Mouse (Mus musculus) heart, embryonic 10.5 days (tissue): ENCODE measurements around the gene Nfasc. TPM values are rescaled to one million over a fixed set of nuclear protein-coding genes. Genes with fewer than 3 reads are reported as not detected.
A peak's percentile ranks its signal among the peaks of the same experiment; 100 is the strongest.

Experiments
- DNase-seq: peaks from one replicate; pipeline ENCODE4 v3.0.0-alpha.2; 2017; ENCODE audit warnings: low spot score
- H3K27ac ChIP-seq: fragments of 300-500 bp; sonication (generic); 2 replicates; pipeline ENCODE4 v1.5.1; 2016; ENCODE audit warnings: mild to moderate bottlenecking
- H3K27me3 ChIP-seq: fragments of 300-500 bp; sonication (generic); 2 replicates; pipeline ENCODE4 v1.6.1; 2016; ENCODE audit warnings: mild to moderate bottlenecking; ENCODE audit not compliant: poor library complexity, insufficient read depth, severe bottlenecking
- H3K36me3 ChIP-seq: fragments of 300-500 bp; sonication (generic); 2 replicates; pipeline ENCODE4 v1.6.1; 2016; ENCODE audit warnings: mild to moderate bottlenecking, moderate library complexity
- H3K4me1 ChIP-seq: fragments of 300-500 bp; sonication (generic); 2 replicates; pipeline ENCODE4 v1.6.1; 2016; ENCODE audit warnings: mild to moderate bottlenecking
- H3K4me3 ChIP-seq: fragments of 300-500 bp; sonication (generic); 2 replicates; pipeline ENCODE4 v1.5.1; 2016; ENCODE audit warnings: mild to moderate bottlenecking, moderate library complexity
- H3K9me3 ChIP-seq: fragments of 300-500 bp; sonication (generic); 2 replicates; pipeline ENCODE4 v1.6.1; 2016; ENCODE audit warnings: mild to moderate bottlenecking, moderate library complexity
- WGBS: fragments of 180-500 bp; shearing (Covaris S2); methylation state at CpG from one replicate; pipeline ENCODE4 v1.1.7; 2016; 5-methylcytosine and 5-hydroxymethylcytosine counted together
- polyA plus RNA-seq: library from polyadenylated mRNA; unstranded; fragments of >200 nt; fragmentation: Nextera tagmentation; extraction: Ambion mirVana; gene quantifications from 2 replicates; pipeline ENCODE4 v1.2.1, GENCODE M21; 2016

Gene Nfasc
- polyA plus RNA-seq, 1 experiment from 2014 or later = 0.84 TPM

DNA sequence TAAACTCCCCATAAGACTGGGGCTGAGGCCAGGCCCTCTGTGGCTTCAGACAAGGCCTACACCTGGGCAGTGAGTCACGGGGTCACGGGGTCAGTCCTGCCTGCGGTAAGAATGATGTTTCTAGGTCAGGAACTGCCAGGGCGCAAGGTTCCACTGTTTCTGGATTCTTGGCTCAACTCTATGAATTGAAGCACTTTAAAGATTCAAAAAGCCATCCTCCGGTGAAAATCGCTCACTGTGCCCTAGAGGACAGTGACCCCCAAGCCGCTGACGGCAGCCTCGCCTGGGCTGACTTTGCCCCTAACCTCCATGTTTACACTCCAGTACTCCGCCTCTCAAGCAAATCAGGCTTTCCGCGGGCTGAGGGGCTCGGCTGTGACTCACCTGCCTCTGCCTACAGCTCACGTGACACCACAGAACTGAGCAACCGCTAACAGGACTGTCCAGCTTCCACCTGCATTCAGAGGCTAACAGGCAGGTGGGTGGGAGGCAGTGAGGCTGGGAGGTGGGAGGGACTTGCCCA lies 154.9 kb downstream of the Nfasc start:
- no peaks in the 10 kb centered on the region for H3K36me3 ChIP-seq
- no peak overlapping the region for H3K4me3 ChIP-seq
- H3K4me1 ChIP-seq = peaks cover 29% of the 10 kb centered on the region
- peaks cover 11% of the 10 kb centered on the region for H3K27me3 ChIP-seq
- no peak for DNase-seq
- 0 out of 2 replicates have a peak overlapping the region, but pooled peaks have one; percentile 25 for H3K27ac ChIP-seq
- no peaks in the 10 kb centered on the region for H3K9me3 ChIP-seq
- WGBS = 52% methylated on average over 15 of the region's 15 CpGs

DNA sequence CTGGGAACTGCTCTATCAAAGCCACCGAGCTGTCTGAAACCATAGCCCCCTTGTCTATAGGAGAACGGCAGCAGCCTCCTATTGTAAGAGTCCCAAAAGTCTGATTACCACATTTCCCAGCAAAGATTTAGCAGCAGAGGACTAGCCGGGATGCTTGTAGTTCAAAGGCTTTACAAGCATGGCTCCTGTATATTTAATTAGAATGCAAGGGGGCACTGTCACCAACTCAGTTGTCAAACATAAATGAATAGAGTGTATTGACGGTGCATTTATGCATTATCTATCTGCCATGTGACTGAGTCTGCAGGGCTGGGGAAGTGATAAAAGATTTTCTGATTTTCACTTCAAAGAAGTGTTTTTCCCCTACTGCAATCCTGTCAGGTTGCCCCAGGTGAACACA lies 156.2 kb downstream of the Nfasc start:
- DNase-seq = no peak
- Histone ChIP-seq H3K9me3 (no peaks in the 10 kb centered on the region), H3K27ac (no peak overlapping the region), H3K27me3 (peaks cover 3% of the 10 kb centered on the region), H3K4me3 (no peak overlapping the region), H3K4me1 (peaks cover 41% of the 10 kb centered on the region), H3K36me3 (no peaks in the 10 kb centered on the region)
- 77% methylated on average over 4 of the region's 4 CpGs for WGBS

GRCm38 (mm10) chr1:132582998-132583604 lies 158.5 kb downstream of the Nfasc start:
- H3K27ac ChIP-seq = no peak overlapping the region
- H3K36me3 ChIP-seq = no peaks in the 10 kb centered on the region
- no peak overlapping the region for H3K4me3 ChIP-seq
- WGBS = 65% methylated on average over 18 of the region's 18 CpGs
- H3K9me3 ChIP-seq = no peaks in the 10 kb centered on the region
- DNase-seq = no peak
- H3K27me3 ChIP-seq = peaks cover 8% of the 10 kb centered on the region
- H3K4me1 ChIP-seq = peaks cover 44% of the 10 kb centered on the region

DNA sequence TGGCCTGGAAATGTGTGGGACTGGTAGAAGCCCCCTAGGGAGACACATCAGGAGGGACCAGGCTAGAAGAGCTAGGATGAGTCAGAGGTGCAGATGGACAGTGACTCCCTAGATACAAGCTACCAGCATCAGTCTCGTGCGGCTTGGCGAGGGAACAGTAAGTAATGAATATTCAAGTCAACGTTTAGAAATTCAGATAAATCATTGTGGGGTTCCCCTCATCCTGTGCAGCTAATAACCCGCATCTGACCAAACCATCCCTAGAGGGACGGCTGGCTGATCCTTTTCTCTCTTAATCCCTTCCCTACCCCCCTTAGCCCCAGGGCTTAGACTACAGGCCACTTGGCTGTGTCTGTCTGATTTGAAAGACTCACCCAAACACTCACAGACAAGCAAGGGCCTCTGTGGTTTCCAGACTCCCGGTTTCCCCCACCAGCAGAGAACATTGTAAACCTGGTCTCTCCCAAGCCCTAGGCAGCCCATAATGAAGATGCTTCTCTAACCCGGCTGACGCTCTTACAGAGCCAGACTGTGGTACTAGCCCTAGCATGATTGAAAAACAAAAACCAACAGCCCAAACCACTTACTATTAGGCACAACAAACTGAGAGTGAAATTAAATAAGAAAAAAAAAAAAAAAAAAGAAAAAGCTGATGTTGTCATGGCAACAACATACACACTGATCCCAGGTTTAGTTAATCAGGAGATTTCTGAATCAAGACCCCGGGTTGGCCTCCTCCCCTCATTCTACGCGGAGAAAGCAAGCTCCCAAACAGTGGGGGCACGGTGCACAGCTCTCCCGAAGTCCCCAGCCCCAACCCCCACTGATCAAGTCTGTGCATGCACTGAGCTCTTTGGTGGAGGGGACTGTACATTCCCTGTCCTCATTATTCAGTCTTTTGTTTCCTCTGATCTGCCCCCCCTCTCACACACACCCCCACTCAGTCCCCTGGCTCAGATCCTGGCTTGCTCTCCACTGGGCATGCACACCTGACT lies 159.5 kb downstream of the Nfasc start:
- Histone ChIP-seq H3K4me3 (no peak overlapping the region), H3K27ac (no peak overlapping the region; the same call in 1 of the 2 replicates), H3K36me3 (no peaks in the 10 kb centered on the region), H3K4me1 (peaks cover 43% of the 10 kb centered on the region), H3K9me3 (no peaks in the 10 kb centered on the region), H3K27me3 (peaks cover 16% of the 10 kb centered on the region)
- 66% methylated on average over 14 of the region's 14 CpGs for WGBS
- no peak for DNase-seq

DNA sequence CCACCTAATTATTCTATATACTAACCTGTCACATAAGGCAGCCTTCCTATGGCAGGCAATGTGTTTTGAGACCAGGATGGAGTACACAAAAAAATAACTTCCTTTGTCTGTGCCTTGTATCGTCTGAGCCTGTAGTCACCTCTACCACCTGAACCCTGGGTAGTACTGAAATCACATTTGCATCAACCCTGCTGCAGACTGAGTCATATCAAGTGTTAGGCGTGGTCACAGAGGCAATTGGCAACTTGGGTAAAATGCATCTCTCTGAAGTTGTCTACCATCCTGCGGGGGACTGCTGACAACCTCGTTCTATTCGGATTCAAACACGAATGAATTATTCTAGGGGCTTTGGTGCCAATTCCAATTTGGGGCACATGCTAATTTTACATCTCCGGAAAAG lies 161.5 kb downstream of the Nfasc start:
- H3K4me1 ChIP-seq = peaks cover 36% of the 10 kb centered on the region

GRCm38 (mm10) chr1:132576845-132577244 lies 164.8 kb downstream of the Nfasc start:
- H3K4me3 ChIP-seq = no peak overlapping the region
- 88% methylated on average over 8 of the region's 8 CpGs for WGBS

More for the DNA sequence above, 161.5 kb downstream of the Nfasc start:
- H3K9me3 ChIP-seq = no peaks in the 10 kb centered on the region
- no peak overlapping the region for H3K4me3 ChIP-seq
- no peak overlapping the region for H3K27ac ChIP-seq
- no peaks in the 10 kb centered on the region for H3K36me3 ChIP-seq
- H3K27me3 ChIP-seq = peaks cover 26% of the 10 kb centered on the region; the same call in 1 of the 2 replicates
- WGBS = 90% methylated on average over 7 of the region's 7 CpGs
- DNase-seq = no peak

GRCm38 (mm10) chr1:132572851-132573250 lies 168.7 kb downstream of the Nfasc start:
- no peak overlapping the region for H3K4me3 ChIP-seq
- no peaks in the 10 kb centered on the region for H3K9me3 ChIP-seq
- H3K27me3 ChIP-seq = peaks cover 80% of the 10 kb centered on the region
- H3K4me1 ChIP-seq = no peaks in the 10 kb centered on the region
- 83% methylated on average over 7 of the region's 7 CpGs for WGBS
- H3K36me3 ChIP-seq = no peaks in the 10 kb centered on the region
- DNase-seq = no peak
- no peak overlapping the region for H3K27ac ChIP-seq

More at GRCm38 (mm10) chr1:132576845-132577244, 164.8 kb downstream of the Nfasc start:
- Histone ChIP-seq H3K27ac (no peak overlapping the region), H3K27me3 (peaks cover 52% of the 10 kb centered on the region), H3K9me3 (no peaks in the 10 kb centered on the region), H3K36me3 (no peaks in the 10 kb centered on the region), H3K4me1 (peaks cover 22% of the 10 kb centered on the region)
- no peak for DNase-seq

GRCm38 (mm10) chr1:132571613-132572012 lies 170.0 kb downstream of the Nfasc start:
- peaks cover 3% of the 10 kb centered on the region for H3K4me1 ChIP-seq
- H3K27me3 ChIP-seq = peaks cover 81% of the 10 kb centered on the region
- H3K36me3 ChIP-seq = no peaks in the 10 kb centered on the region
- no peaks in the 10 kb centered on the region for H3K9me3 ChIP-seq
- H3K27ac ChIP-seq = no peak overlapping the region
- DNase-seq = no peak
- H3K4me3 ChIP-seq = no peak overlapping the region
- WGBS = 84% methylated on average over 1 of the region's 1 CpGs

DNA sequence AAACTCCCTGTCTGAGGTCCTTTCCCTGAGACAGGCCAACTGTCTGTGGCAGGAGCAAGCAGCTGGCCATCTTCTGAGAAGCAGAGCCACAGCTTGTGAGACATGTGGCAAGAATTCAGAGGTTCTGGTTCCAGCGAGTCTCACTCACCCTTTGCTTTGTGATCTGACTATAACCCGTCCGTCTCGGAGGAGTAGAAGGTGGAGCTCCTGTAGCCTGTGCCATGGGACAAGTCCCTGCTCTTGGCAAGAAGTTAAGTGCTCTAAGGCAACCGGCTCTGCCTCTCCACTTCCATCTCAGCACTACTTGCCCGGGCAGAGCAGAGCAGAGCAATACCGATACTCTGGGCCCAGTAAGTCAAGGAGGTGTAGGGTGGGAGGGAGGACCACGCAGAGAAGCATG lies 170.7 kb downstream of the Nfasc start:
- Histone ChIP-seq H3K4me1 (peaks cover 10% of the 10 kb centered on the region), H3K27ac (no peak overlapping the region), H3K4me3 (no peak overlapping the region), H3K27me3 (peaks cover 76% of the 10 kb centered on the region), H3K9me3 (no peaks in the 10 kb centered on the region), H3K36me3 (no peaks in the 10 kb centered on the region)
- WGBS = 82% methylated on average over 8 of the region's 8 CpGs
- no peak for DNase-seq

DNA sequence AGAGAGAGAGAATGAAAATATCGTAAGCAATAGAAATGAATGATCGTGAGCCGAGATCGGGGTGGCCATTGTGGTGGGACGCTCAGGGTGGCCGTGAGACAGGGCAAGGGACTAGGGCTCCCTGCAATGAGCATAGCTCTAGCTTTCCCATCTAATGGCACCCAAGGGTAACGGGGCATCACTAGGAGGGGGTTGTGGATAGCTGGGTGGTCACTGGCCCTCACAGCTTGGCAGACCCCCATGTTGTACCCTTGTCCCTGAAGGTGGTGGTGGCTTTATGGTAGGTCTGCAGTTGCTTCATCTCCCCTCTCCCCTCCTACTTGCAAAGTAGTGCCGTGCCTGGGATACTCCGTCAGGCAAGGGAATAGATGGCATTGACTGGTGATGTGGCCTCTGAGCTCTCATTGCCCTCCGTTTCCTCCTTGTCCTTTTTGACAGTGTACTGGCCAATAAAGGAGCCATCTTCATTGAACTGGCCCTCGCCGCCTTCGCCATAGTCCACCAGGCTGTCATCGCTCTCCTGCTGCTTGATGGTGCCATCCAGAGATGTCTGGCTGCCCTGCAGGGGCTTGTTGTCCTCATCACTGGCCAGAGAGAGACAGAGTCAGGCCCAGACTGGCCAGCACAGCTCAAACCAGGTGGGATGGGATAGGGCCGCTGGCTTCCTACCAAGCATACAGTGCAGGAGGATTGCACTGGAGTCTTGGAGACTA lies 171.4 kb downstream of the Nfasc start:
- H3K4me3 ChIP-seq = no peak overlapping the region
- WGBS = 89% methylated on average over 15 of the region's 15 CpGs

GRCm38 (mm10) chr1:132569516-132569915 lies 172.1 kb downstream of the Nfasc start:
- Histone ChIP-seq H3K4me1 (peaks cover 22% of the 10 kb centered on the region), H3K27me3 (peaks cover 71% of the 10 kb centered on the region), H3K27ac (no peak overlapping the region), H3K36me3 (no peaks in the 10 kb centered on the region), H3K9me3 (no peaks in the 10 kb centered on the region), H3K4me3 (no peak overlapping the region)
- no peak for DNase-seq
- WGBS = 77% methylated on average over 9 of the region's 9 CpGs

More for the DNA sequence above, 171.4 kb downstream of the Nfasc start:
- H3K36me3 ChIP-seq = no peaks in the 10 kb centered on the region
- peaks cover 71% of the 10 kb centered on the region for H3K27me3 ChIP-seq
- no peak for DNase-seq
- H3K27ac ChIP-seq = no peak overlapping the region
- peaks cover 17% of the 10 kb centered on the region for H3K4me1 ChIP-seq
- H3K9me3 ChIP-seq = no peaks in the 10 kb centered on the region

DNA sequence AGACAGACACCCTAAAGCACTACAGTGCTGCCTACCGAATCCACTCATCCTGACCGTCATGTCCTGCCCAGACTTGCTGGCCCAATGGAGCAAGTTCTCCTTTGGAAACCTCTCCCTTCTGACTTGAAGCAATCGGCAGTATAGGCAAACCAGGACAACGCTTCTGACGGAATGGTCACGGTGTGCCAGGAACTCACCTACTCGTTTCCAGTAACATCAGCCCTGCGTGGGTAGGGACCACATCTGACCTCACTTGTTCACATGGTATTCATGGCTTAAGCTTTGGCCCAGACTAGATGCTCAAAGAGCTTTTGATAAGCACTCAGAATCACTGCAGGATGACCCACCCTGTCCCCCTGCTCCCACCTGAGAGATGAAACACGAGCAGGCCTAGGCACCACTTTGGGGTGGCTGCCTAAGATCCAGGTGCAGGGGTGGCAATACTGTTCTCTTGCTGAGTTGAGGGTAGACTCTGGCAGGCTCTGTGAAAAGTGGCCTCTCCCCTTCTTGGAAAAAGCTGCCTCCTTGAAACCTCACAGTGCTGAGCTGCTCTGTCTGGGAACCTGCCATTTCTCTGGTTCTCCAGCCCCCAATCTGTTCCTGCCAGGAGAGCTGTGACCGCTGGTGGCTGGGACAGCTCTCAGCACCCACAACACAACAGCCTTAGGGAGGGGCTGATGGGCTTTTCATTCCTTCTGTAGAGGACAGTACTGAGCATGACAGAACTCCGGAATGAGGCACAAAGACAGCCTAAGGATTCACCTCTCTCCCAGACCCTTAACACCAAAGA lies 174.1 kb downstream of the Nfasc start:
- no peaks in the 10 kb centered on the region for H3K9me3 ChIP-seq
- H3K27ac ChIP-seq = 0 out of 2 replicates have a peak overlapping the region, but pooled peaks have one; percentile 24
- no peak for DNase-seq
- peaks cover 22% of the 10 kb centered on the region for H3K4me1 ChIP-seq
- H3K27me3 ChIP-seq = peaks cover 60% of the 10 kb centered on the region
- no peaks in the 10 kb centered on the region for H3K36me3 ChIP-seq
- no peak overlapping the region for H3K4me3 ChIP-seq
- WGBS = 74% methylated on average over 11 of the region's 11 CpGs
